Mouse (Mus musculus) pancreas, adult 10 weeks (tissue): Measurements from ENCODE around the gene Pxt1. TPM values are rescaled to one million over a fixed set of nuclear protein-coding genes. Genes with fewer than 3 reads are reported as not detected.

Experiments used
- polyA plus RNA-seq: library from polyadenylated mRNA; stranded (reverse); fragments of 350-450 nt; fragmentation: Illumina TruSeq; extraction: RNeasy Lipid Tissue Mini Kit (QIAGEN cat#74804); gene quantifications from one replicate; pipeline ENCODE4 v1.2.3, GENCODE M21; 2015; ENCODE audit warnings: low read depth, low replicate concordance; ENCODE audit not compliant: insufficient read depth

Gene Pxt1
- not detected for polyA plus RNA-seq

GRCm38 (mm10) chr17:28943740-28944139 lies at the start of gene Pxt1:
Pxt1 (minus strand) TSS chr17:28943840.

GRCm38 (mm10) chr17:28951831-28952799 lies 8.5 kb upstream of the Pxt1 start, which contains the start of gene Kctd20:
Kctd20 (plus strand) TSS chr17:28951950.

GRCm38 (mm10) chr17:28915060-28915628 lies 28.5 kb downstream of the Pxt1 start, which contains the start of gene 4930539E08Rik:
4930539E08Rik (minus strand) TSS chr17:28915324.

Other genes with a start within 250 kb of the Pxt1 start
- not detected for gene AC170998.1, start 217.8 kb downstream of the Pxt1 start, polyA plus RNA-seq
- gene Mapk13, start 174.5 kb downstream of the Pxt1 start, polyA plus RNA-seq = 5.8 TPM
- gene Brpf3, start 142.8 kb downstream of the Pxt1 start, polyA plus RNA-seq = 15.3 TPM
- not detected for gene Pnpla1, start 85.4 kb downstream of the Pxt1 start, polyA plus RNA-seq
- not detected for gene 4930539E08Rik, start 28.5 kb downstream of the Pxt1 start, polyA plus RNA-seq
- gene Kctd20, start 8.1 kb upstream of the Pxt1 start, polyA plus RNA-seq = 12.1 TPM
- 37.7 TPM for gene Stk38, start 64.2 kb upstream of the Pxt1 start, polyA plus RNA-seq
- gene Srsf3, start 88.8 kb upstream of the Pxt1 start, polyA plus RNA-seq = 42.7 TPM
- 22.8 TPM for gene Cdkn1a, start 147.1 kb upstream of the Pxt1 start, polyA plus RNA-seq
- not detected for gene Rab44, start 170.3 kb upstream of the Pxt1 start, polyA plus RNA-seq